Mouse (Mus musculus) liver, embryonic 12.5 days (tissue): Measurements from ENCODE around the gene Dnajc28. TPM values are rescaled to one million over a fixed set of nuclear protein-coding genes. Genes with fewer than 3 reads are reported as not detected.

Experiments
- ATAC-seq: fragments of 200-750 bp; cut with Nextera tagmentation; 2 replicates; pipeline ENCODE4 v1.8.0; 2017; ENCODE audit warnings: moderate number of reproducible peaks, mild to moderate bottlenecking, moderate library complexity
- H3K27ac ChIP-seq: fragments of 300-500 bp; sonication (generic); 2 replicates; pipeline ENCODE4 v1.5.1; 2016; ENCODE audit warnings: mild to moderate bottlenecking
- H3K27me3 ChIP-seq: fragments of 300-500 bp; sonication (generic); replicated peaks from 2 replicates; pipeline ENCODE4 v1.6.1; 2016; ENCODE audit warnings: mild to moderate bottlenecking, moderate library complexity
- H3K36me3 ChIP-seq: fragments of 300-500 bp; sonication (generic); 2 replicates; pipeline ENCODE4 v1.6.1; 2016; ENCODE audit warnings: mild to moderate bottlenecking, moderate library complexity
- H3K4me1 ChIP-seq: fragments of 300-500 bp; sonication (generic); 2 replicates; pipeline ENCODE4 v1.6.1; 2016
- H3K4me2 ChIP-seq: fragments of 300-500 bp; sonication (generic); 2 replicates; pipeline ENCODE4 v1.6.1; 2016; ENCODE audit warnings: mild to moderate bottlenecking, moderate library complexity
- H3K4me3 ChIP-seq: fragments of 300-500 bp; sonication (generic); 2 replicates; pipeline ENCODE4 v1.5.1; 2016; ENCODE audit warnings: mild to moderate bottlenecking, moderate library complexity
- H3K9ac ChIP-seq: fragments of 300-500 bp; sonication (generic); 2 replicates; pipeline ENCODE4 v1.6.1; 2016; ENCODE audit warnings: mild to moderate bottlenecking, moderate library complexity
- H3K9me3 ChIP-seq: fragments of 300-500 bp; sonication (generic); replicated peaks from 2 replicates; pipeline ENCODE4 v1.6.1; 2016; ENCODE audit warnings: mild to moderate bottlenecking, moderate library complexity
- WGBS: fragments of 180-500 bp; shearing (Covaris S2); methylation state at CpG from one replicate; pipeline ENCODE4 v1.1.7; 2016; ENCODE audit not compliant: insufficient replicate concordance; 5-methylcytosine and 5-hydroxymethylcytosine counted together
- polyA plus RNA-seq: library from polyadenylated mRNA; unstranded; fragments of >200 nt; fragmentation: Nextera tagmentation; extraction: Ambion mirVana; gene quantifications from 2 replicates; pipeline ENCODE4 v1.2.1, GENCODE M21; 2016

The Dnajc28 gene
- polyA plus RNA-seq, 1 experiment from 2014 or later, result 1.8 TPM

DNA sequence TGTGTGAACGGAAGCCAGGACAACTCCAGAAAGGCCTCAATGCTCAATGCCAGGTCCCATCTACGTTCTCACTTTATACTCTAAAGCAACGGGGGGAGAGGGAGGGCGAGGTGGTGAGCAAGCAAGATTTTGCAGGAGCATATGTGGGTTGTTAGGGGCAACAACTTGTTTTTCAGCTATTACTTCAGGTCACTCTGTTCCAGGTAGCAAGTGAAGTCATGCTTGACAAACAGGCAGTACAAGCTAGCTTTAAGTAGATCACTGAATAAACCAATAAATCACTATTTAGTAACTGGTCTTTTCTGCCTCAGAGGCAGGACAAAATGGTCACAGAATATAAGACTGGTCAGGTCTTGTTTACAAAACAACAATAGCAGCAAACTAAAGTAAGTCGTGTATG, 33.2 kb downstream of the Dnajc28 start:
- Histone ChIP-seq H3K9ac (no peak overlapping the region), H3K4me2 (no peak overlapping the region), H3K36me3 (no peaks in the 10 kb centered on the region), H3K4me3 (no peak overlapping the region), H3K4me1 (peaks cover 6% of the 10 kb centered on the region), H3K27ac (no peak overlapping the region), H3K27me3 (no peaks in the 10 kb centered on the region; the same call in 1 of the 2 replicates), H3K9me3 (no peaks in the 10 kb centered on the region)
- ATAC-seq, result no peak
- WGBS, result 82% methylated on average over 5 of the region's 5 CpGs

DNA sequence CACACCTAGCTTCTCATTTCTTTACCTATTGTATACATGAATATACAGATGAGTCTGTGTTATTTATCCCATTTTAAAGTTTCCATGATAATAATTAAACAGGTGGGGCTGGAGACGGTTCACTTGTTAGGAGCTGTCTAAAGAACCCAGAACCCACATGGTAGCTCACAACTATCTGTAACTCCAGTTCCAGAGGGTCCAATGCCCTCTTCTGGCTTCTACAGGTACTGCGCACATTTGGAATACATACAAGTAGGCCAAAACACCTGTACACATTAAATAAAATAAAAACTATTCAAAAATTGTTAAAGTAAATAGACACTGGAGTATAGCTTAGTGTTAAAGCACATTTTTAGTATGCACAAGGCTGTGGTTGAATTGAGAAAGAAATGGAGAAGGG, 36.5 kb downstream of the Dnajc28 start:
- 44% methylated on average over 2 of the region's 2 CpGs for WGBS
- Histone ChIP-seq H3K36me3 (no peaks in the 10 kb centered on the region), H3K9ac (no peak overlapping the region), H3K9me3 (no peaks in the 10 kb centered on the region), H3K27me3 (no peaks in the 10 kb centered on the region), H3K4me3 (no peak overlapping the region), H3K27ac (no peak overlapping the region), H3K4me2 (no peak overlapping the region), H3K4me1 (no peaks in the 10 kb centered on the region)
- no peak for ATAC-seq

DNA sequence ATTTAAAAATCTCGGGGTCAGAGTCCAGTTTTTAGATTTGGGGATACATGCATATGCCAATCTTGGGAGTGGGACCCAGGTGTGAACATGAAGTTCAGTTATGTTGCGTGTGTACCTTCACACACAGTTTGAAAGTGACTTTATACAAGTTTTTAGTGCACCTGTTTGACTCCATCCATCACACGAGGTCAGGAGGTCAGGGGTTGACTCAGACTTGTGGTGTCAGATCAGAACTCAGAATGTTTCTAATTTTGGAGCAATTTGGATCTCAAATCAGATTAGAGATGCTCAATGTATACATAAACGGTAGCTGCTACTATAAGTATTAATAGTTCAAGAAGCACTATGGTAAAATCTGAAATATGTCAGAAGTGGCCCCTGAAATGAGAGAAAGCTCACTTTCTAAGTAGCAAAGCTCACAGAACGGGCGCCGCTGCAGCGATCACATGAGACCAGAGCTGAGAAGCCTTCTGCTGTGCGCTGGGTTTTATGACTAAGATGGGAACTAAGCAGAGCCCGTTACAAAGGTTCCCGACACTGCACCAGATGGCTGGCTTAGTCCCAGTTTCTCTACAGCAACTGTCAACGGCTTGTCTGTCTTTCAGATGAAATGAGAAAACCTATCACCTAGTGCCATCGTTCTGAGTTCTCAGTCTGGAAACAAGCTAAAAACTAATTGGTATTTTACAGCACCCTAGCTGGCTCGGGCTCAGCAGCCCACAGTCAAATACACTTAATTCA, 39.7 kb downstream of the Dnajc28 start:
- H3K27ac ChIP-seq, result no peak overlapping the region
- no peak overlapping the region for H3K4me3 ChIP-seq
- no peaks in the 10 kb centered on the region for H3K36me3 ChIP-seq
- 78% methylated on average over 14 of the region's 14 CpGs for WGBS
- no peaks in the 10 kb centered on the region for H3K9me3 ChIP-seq
- no peak overlapping the region for H3K9ac ChIP-seq
- no peaks in the 10 kb centered on the region for H3K4me1 ChIP-seq
- no peak for ATAC-seq
- H3K27me3 ChIP-seq, result no peaks in the 10 kb centered on the region
- no peak overlapping the region for H3K4me2 ChIP-seq

DNA sequence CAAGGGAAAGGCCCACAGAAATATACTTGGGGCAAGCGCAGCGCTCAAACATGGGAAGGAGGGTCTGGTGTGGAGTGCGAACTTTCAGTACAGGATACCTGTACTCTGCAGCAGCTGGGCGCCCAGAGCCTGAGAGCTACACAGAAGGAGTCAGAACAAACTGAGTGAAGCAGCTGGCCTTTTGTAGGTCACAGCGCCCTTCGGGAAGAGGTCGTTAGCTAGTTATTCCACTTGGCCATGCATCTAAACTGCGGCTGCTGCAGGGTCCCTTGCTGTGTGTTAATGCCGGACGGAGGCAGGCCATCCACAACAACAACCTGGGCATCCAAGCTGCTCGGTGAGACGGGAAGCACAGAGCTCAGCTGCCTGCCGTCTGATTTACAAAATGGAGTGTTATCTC, 43.7 kb downstream of the Dnajc28 start:
- no peaks in the 10 kb centered on the region for H3K9me3 ChIP-seq
- whole genome bisulfite sequencing, result 81% methylated on average over 13 of the region's 13 CpGs
- peaks cover 8% of the 10 kb centered on the region for H3K27me3 ChIP-seq
- no peak overlapping the region for H3K4me2 ChIP-seq
- ATAC-seq, result no peak
- no peak overlapping the region for H3K4me3 ChIP-seq
- no peaks in the 10 kb centered on the region for H3K36me3 ChIP-seq
- no peaks in the 10 kb centered on the region for H3K4me1 ChIP-seq
- no peak overlapping the region for H3K9ac ChIP-seq
- H3K27ac ChIP-seq, result no peak overlapping the region

DNA sequence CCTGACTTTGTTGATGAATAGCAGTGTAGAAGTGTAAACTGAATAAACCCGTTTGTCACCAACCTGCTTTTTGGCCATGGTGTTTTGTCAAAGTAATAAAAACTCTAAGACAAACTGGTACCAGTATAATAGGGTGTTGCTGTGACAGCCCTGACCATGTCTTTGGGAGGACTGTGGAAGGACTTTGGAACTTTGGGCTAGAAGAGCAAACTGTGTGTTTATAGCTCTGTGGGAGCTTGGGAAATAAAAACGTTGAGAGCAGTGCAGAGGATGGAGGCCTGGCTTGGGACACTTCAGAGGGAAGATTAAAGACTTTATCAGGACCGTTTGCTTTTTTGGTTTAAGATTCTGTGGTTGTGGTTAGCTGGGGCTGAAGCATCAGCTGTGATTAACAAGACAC, 47.7 kb downstream of the Dnajc28 start:
- Histone ChIP-seq H3K4me2 (no peak overlapping the region), H3K9me3 (no peaks in the 10 kb centered on the region), H3K9ac (no peak overlapping the region), H3K27ac (no peak overlapping the region), H3K27me3 (peaks cover 8% of the 10 kb centered on the region), H3K4me1 (no peaks in the 10 kb centered on the region), H3K36me3 (no peaks in the 10 kb centered on the region), H3K4me3 (no peak overlapping the region)
- ATAC-seq, result no peak
- WGBS, result 25% methylated on average over 3 of the region's 3 CpGs

DNA sequence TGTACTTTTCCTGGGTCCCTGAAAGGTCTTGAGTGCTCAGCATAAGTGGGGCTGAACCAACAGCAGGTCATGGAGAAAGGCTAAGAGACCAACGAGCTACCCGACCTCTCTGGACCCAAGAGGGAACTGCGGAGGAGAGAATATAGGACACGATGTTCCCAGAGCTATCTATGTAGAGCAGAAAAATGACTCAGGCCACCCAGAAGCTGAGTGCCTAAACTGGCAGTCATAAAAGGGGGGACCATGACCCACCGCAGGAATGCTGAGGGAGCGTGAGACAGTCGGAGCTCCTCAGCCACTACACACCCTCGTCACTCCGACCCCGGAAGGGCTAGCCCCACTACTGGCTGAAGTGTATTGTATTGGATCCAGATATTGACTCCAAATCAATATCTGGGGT, 49.9 kb downstream of the Dnajc28 start:
- peaks cover 7% of the 10 kb centered on the region for H3K36me3 ChIP-seq
- WGBS, result 80% methylated on average over 10 of the region's 10 CpGs
- no peak for ATAC-seq

DNA sequence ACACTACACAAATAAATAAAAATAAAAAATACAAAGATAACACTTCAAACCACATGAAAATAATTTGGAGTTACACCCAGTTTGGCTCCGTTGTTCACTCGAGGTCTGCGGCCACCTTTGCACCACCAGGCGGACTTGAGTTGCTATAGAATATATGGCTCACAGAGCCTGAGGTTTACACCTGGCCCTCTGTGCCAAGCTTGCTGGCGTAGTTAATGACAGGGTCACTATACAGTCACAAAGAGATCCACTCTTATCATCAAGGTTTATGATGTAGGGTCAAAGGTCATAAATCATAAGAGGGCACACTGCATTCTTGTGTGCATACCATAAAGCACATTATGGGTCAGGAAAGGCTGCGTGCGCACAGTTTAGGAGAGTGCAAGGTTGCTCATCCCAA, 52.8 kb downstream of the Dnajc28 start:
- Histone ChIP-seq H3K4me3 (no peak overlapping the region), H3K36me3 (peaks cover 33% of the 10 kb centered on the region), H3K4me1 (peaks cover 30% of the 10 kb centered on the region), H3K9me3 (no peaks in the 10 kb centered on the region), H3K4me2 (no peak overlapping the region), H3K27me3 (no peaks in the 10 kb centered on the region; the same call in 1 of the 2 replicates), H3K9ac (no peak overlapping the region), H3K27ac (no peak overlapping the region)
- WGBS, result 80% methylated on average over 7 of the region's 7 CpGs
- ATAC-seq, result no peak

More for the DNA sequence above, 49.9 kb downstream of the Dnajc28 start:
- Histone ChIP-seq H3K4me2 (no peak overlapping the region), H3K27ac (no peak overlapping the region), H3K9ac (no peak overlapping the region), H3K4me3 (no peak overlapping the region), H3K9me3 (no peaks in the 10 kb centered on the region), H3K27me3 (peaks cover 8% of the 10 kb centered on the region), H3K4me1 (peaks cover 20% of the 10 kb centered on the region)

DNA sequence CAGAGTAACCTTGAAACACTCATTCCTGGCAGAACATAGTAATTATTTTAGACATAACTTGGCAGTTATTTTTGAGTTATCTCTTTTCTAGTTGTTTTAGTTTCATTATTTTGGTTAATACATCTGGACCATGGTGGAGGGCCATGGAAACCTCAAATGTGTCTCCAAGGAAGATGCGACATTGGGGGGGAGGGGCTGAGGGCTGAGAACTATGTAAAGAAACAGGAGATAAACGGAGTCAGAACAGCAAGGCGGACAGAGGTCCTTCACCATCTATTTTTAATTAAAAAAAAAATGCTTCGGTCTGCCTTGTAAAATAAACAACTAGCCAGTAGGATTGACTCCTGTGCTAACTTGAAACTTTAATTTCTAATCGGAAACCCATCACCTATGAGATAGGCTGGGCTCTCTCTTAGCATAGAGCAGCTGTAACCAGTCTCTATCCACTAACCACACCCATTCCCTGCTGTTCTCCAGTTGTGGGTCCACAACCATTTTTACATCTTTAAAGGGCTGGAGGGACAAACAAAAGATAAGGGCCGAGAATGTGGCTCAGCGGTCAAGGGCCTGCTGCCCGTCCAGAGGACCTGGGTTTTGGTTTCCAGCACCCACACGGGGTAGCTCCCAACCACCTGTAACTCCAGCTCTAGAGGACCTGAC, 53.4 kb downstream of the Dnajc28 start:
- H3K27me3 ChIP-seq, result no peaks in the 10 kb centered on the region; the same call in 1 of the 2 replicates
- ATAC-seq, result no peak
- H3K4me1 ChIP-seq, result peaks cover 30% of the 10 kb centered on the region
- no peak overlapping the region for H3K4me3 ChIP-seq
- no peaks in the 10 kb centered on the region for H3K9me3 ChIP-seq
- H3K9ac ChIP-seq, result peak overlapping the region; percentile 24; the same call in 1 of the 2 replicates
- peaks cover 37% of the 10 kb centered on the region for H3K36me3 ChIP-seq
- H3K4me2 ChIP-seq, result peak overlapping the region; percentile 32; the same call in 1 of the 2 replicates
- H3K27ac ChIP-seq, result 0 out of 2 replicates have a peak overlapping the region, but pooled peaks have one; percentile 56
- 52% methylated on average over 9 of the region's 9 CpGs for WGBS

DNA sequence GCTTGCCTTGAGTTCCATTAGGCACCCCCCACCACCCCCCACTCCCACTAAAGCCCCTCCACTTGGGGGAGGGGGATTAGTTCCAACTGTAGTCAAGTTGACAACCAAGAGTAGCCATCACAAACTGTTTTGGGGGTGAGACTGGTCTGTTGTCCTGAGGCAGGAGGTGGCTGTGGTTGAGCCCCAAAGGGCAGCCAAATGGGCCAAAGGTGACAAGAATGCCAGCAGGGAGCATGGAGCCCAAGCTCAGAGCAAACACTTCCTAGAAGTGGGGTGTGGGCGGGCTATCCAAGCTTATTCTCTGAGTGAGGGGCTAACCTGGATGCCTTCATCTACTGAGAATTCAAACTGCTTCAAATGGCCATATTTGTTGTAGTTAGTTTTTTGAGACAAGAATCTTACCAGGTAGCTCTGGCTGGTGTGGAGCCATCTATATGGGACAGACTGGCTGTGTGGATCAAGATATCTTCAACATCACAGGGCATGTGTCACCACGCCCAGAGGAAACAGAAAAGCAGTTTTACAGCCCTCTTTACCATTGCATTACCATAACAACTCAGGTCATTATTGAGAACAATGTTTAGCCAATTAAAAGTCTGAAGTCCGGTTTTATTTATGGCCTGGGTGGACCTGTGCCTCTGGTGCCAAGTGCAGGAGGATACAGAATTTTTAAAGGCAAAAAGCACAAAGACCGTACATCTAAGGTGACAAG, 54.1 kb downstream of the Dnajc28 start:
- peak; percentile 72 for ATAC-seq

More for the DNA sequence above, 54.1 kb downstream of the Dnajc28 start:
- 61% methylated on average over 4 of the region's 4 CpGs for WGBS
- Histone ChIP-seq H3K4me3 (no peak overlapping the region), H3K27ac (peak overlapping the region; percentile 56; the same call in 1 of the 2 replicates), H3K9ac (peak overlapping the region; percentile 24; the same call in 1 of the 2 replicates), H3K4me1 (peaks cover 30% of the 10 kb centered on the region), H3K9me3 (no peaks in the 10 kb centered on the region), H3K4me2 (peak overlapping the region; percentile 32; the same call in 1 of the 2 replicates), H3K27me3 (no peaks in the 10 kb centered on the region; the same call in 1 of the 2 replicates), H3K36me3 (peaks cover 43% of the 10 kb centered on the region)

Other genes starting within 250 kb of the Dnajc28 start
- gene Ifnar2, start 246.2 kb downstream of the Dnajc28 start, polyA plus RNA-seq, result 63.5 and 65.7 TPM in 2 replicates
- not detected in 2 replicates for gene Gm21970, start 227.3 kb downstream of the Dnajc28 start, polyA plus RNA-seq
- 26.0 and 27.0 TPM in 2 replicates for gene Il10rb, start 212.9 kb downstream of the Dnajc28 start, polyA plus RNA-seq
- gene Ifnar1, start 133.8 kb downstream of the Dnajc28 start, polyA plus RNA-seq, result 24.5 and 27.8 TPM in 2 replicates
- gene Ifngr2, start 72.0 kb downstream of the Dnajc28 start, polyA plus RNA-seq, result 17.1 and 17.9 TPM in 2 replicates
- gene Tmem50b, start 21.2 kb downstream of the Dnajc28 start, polyA plus RNA-seq, result 6.7 and 6.8 TPM in 2 replicates
- gene Gart, start 27.9 kb upstream of the Dnajc28 start, polyA plus RNA-seq, result 158 and 160 TPM in 2 replicates
- 60.5 and 65.0 TPM in 2 replicates for gene Son, start 28.5 kb upstream of the Dnajc28 start, polyA plus RNA-seq
- gene Donson, start 69.7 kb upstream of the Dnajc28 start, polyA plus RNA-seq, result 48.4 and 54.9 TPM in 2 replicates
- gene Cryzl1, start 109.9 kb upstream of the Dnajc28 start, polyA plus RNA-seq, result 40.3 and 40.9 TPM in 2 replicates
- gene Itsn1, start 110.3 kb upstream of the Dnajc28 start, polyA plus RNA-seq, result 47.5 and 52.3 TPM in 2 replicates